Mouse (Mus musculus): ENCODE data around the gene Plekhg3.

- TF ChIP-seq CTCF (IDR thresholded peaks at IDR 0.05; ENCODE audit: low read depth, low read length), result no peak
- no peak for TF ChIP-seq POLR2A (IDR thresholded peaks at IDR 0.05; ENCODE audit: insufficient read depth, low read length)
- TF ChIP-seq EP300 (IDR thresholded peaks at IDR 0.05; ENCODE audit: insufficient read depth, low read depth, low read length), result no peak
These were observed 22.9 kb upstream of the Plekhg3 start for GRCm38 (mm10) chr12:76507791-76508190.
